Mouse (Mus musculus): ENCODE results near the gene Slc25a19. TPM values are rescaled to one million over a fixed set of nuclear protein-coding genes. Genes with fewer than 3 reads are reported as not detected.

Gene Slc25a19
- polyA plus RNA-seq, 1 experiment from 2014 or later, result 24.6 TPM

DNA sequence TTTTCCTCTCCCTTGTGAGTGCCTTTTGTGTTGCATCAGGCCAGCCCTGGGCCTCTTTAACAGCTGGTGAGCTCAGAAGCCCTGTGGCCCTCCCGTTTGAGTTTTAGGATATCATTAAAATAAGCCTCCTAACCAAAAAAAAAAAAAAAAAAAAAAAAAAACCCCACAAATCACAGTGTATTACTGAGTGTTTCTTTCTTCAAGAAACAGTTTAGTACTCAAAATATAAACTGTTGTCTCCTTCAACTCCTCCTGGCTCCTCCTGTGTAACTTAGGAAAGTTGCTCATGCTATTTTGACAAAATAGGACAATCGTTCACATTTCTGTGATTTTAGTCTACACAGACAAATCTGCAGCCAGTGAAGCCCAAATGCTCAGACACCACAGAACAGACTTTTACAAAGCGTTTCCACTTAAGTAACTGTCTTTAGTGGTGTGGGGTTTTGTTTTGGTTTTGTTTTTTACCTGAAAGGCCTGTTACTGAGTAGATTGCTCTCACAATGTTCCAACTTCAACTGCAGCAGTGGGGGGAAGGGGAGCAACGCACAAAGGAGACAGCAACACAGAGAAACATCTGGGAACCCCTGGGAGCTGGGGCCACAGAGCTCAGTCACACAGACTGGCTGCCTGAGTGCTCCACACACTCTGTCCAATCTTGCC lies 35.7 kb upstream of the Slc25a19 start:
- Histone ChIP-seq H3K4me1 (ENCODE audit: control insufficient read depth, insufficient read depth, low read length) (no peaks in the 10 kb centered on the region), H3K4me2 (ENCODE audit: low read depth, low read length) (no peak overlapping the region), H3K27me3 (replicated peaks; ENCODE audit: control insufficient read depth, insufficient read depth, low read length) (no peaks in the 10 kb centered on the region), H3K9ac (ENCODE audit: low read depth, low read length) (no peak overlapping the region), H3K27ac (replicated peaks; ENCODE audit: low read depth, low read length) (peak overlapping the region; percentile 45), H3K36me3 (ENCODE audit: control insufficient read depth, insufficient read depth, low read length) (peaks cover 3% of the 10 kb centered on the region; the same call in 1 of the 2 replicates), H3K4me3 (ENCODE audit: low read depth, low read length) (no peak overlapping the region), H3K9me3 (ENCODE audit: control insufficient read depth, low read length) (no peaks in the 10 kb centered on the region)
- no peak for ATAC-seq (ENCODE audit: low read depth)
- 69% methylated on average over 4 of the region's 4 CpGs for WGBS
- DNase-seq (ENCODE audit: low spot score), result no peak

GRCm38 (mm10) chr11:115660376-115660775 lies 32.3 kb upstream of the Slc25a19 start:
- Histone ChIP-seq H3K4me2 (ENCODE audit: low read depth, low read length) (no peak overlapping the region), H3K4me3 (ENCODE audit: low read depth, low read length) (no peak overlapping the region), H3K27me3 (replicated peaks; ENCODE audit: control insufficient read depth, insufficient read depth, low read length) (no peaks in the 10 kb centered on the region), H3K36me3 (ENCODE audit: control insufficient read depth, insufficient read depth, low read length) (peaks cover 3% of the 10 kb centered on the region; the same call in 1 of the 2 replicates), H3K4me1 (ENCODE audit: control insufficient read depth, insufficient read depth, low read length) (no peaks in the 10 kb centered on the region), H3K27ac (replicated peaks; ENCODE audit: low read depth, low read length) (no peak overlapping the region), H3K9me3 (ENCODE audit: control insufficient read depth, low read length) (no peaks in the 10 kb centered on the region), H3K9ac (ENCODE audit: low read depth, low read length) (no peak overlapping the region)
- ATAC-seq (ENCODE audit: low read depth), result no peak
- DNase-seq (ENCODE audit: low spot score), result no peak
- 96% methylated on average over 4 of the region's 4 CpGs for WGBS

- no peak for DNase-seq (ENCODE audit: low spot score)
- H3K9ac ChIP-seq (ENCODE audit: low read depth, low read length), result no peak overlapping the region
- no peaks in the 10 kb centered on the region for H3K9me3 ChIP-seq (ENCODE audit: control insufficient read depth, low read length)
- WGBS, result 84% methylated on average over 6 of the region's 6 CpGs
- H3K4me3 ChIP-seq (ENCODE audit: low read depth, low read length), result no peak overlapping the region
- H3K36me3 ChIP-seq (ENCODE audit: control insufficient read depth, insufficient read depth, low read length), result peaks cover 17% of the 10 kb centered on the region
- no peak overlapping the region for H3K4me2 ChIP-seq (ENCODE audit: low read depth, low read length)
- no peak overlapping the region for H3K27ac ChIP-seq (replicated peaks; ENCODE audit: low read depth, low read length)
- no peaks in the 10 kb centered on the region for H3K4me1 ChIP-seq (ENCODE audit: control insufficient read depth, insufficient read depth, low read length)
- no peak for ATAC-seq (ENCODE audit: low read depth)
- no peaks in the 10 kb centered on the region for H3K27me3 ChIP-seq (replicated peaks; ENCODE audit: control insufficient read depth, insufficient read depth, low read length)
These were observed 30.4 kb upstream of the Slc25a19 start for GRCm38 (mm10) chr11:115658521-115658920.

GRCm38 (mm10) chr11:115654128-115654527 lies 26.0 kb upstream of the Slc25a19 start:
- Histone ChIP-seq H3K36me3 (ENCODE audit: control insufficient read depth, insufficient read depth, low read length) (peaks cover 28% of the 10 kb centered on the region), H3K27ac (replicated peaks; ENCODE audit: low read depth, low read length) (no peak overlapping the region), H3K4me1 (ENCODE audit: control insufficient read depth, insufficient read depth, low read length) (no peaks in the 10 kb centered on the region), H3K4me2 (ENCODE audit: low read depth, low read length) (no peak overlapping the region), H3K9me3 (ENCODE audit: control insufficient read depth, low read length) (no peaks in the 10 kb centered on the region), H3K4me3 (ENCODE audit: low read depth, low read length) (no peak overlapping the region), H3K27me3 (replicated peaks; ENCODE audit: control insufficient read depth, insufficient read depth, low read length) (no peaks in the 10 kb centered on the region), H3K9ac (ENCODE audit: low read depth, low read length) (no peak overlapping the region)
- DNase-seq (ENCODE audit: low spot score), result no peak
- no peak for ATAC-seq (ENCODE audit: low read depth)
- 76% methylated on average over 2 of the region's 2 CpGs for WGBS

GRCm38 (mm10) chr11:115653194-115653593 lies 25.1 kb upstream of the Slc25a19 start:
- Histone ChIP-seq H3K36me3 (ENCODE audit: control insufficient read depth, insufficient read depth, low read length) (peaks cover 31% of the 10 kb centered on the region), H3K27me3 (replicated peaks; ENCODE audit: control insufficient read depth, insufficient read depth, low read length) (no peaks in the 10 kb centered on the region), H3K4me2 (ENCODE audit: low read depth, low read length) (no peak overlapping the region), H3K9ac (ENCODE audit: low read depth, low read length) (no peak overlapping the region), H3K4me1 (ENCODE audit: control insufficient read depth, insufficient read depth, low read length) (no peaks in the 10 kb centered on the region), H3K9me3 (ENCODE audit: control insufficient read depth, low read length) (no peaks in the 10 kb centered on the region), H3K4me3 (ENCODE audit: low read depth, low read length) (no peak overlapping the region), H3K27ac (replicated peaks; ENCODE audit: low read depth, low read length) (no peak overlapping the region)
- ATAC-seq (ENCODE audit: low read depth) (peak; percentile 38; the same call in 1 of the 2 replicates), DNase-seq (ENCODE audit: low spot score) (peak; percentile 20)
- WGBS, result 81% methylated on average over 3 of the region's 3 CpGs

DNA sequence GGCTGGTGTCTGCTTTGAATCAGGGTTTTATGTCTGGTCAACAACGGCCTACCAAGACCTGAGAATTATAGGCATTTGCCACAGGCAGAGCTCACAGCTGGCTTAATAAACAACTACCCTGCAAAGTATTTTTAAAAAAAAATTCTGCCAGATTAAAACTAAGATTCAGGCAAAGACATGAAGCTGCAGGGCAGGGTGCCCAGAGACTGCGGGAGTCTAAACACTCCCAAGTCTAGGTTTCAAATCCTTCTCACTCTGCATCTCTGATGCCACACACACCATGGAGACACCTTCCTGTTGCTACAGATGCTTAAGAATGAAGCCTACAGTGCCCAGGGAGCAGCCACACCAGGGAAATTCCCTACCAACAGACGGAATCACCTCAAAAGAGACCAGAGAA lies 23.6 kb upstream of the Slc25a19 start:
- no peak overlapping the region for H3K4me3 ChIP-seq (ENCODE audit: low read depth, low read length)
- no peaks in the 10 kb centered on the region for H3K27me3 ChIP-seq (replicated peaks; ENCODE audit: control insufficient read depth, insufficient read depth, low read length)
- no peak overlapping the region for H3K9ac ChIP-seq (ENCODE audit: low read depth, low read length)
- WGBS, result 92% methylated on average over 3 of the region's 3 CpGs
- ATAC-seq (ENCODE audit: low read depth) (no peak), DNase-seq (ENCODE audit: low spot score) (no peak)
- no peaks in the 10 kb centered on the region for H3K4me1 ChIP-seq (ENCODE audit: control insufficient read depth, insufficient read depth, low read length)
- peaks cover 38% of the 10 kb centered on the region for H3K36me3 ChIP-seq (ENCODE audit: control insufficient read depth, insufficient read depth, low read length)
- no peaks in the 10 kb centered on the region for H3K9me3 ChIP-seq (ENCODE audit: control insufficient read depth, low read length)
- H3K27ac ChIP-seq (replicated peaks; ENCODE audit: low read depth, low read length), result no peak overlapping the region
- no peak overlapping the region for H3K4me2 ChIP-seq (ENCODE audit: low read depth, low read length)

DNA sequence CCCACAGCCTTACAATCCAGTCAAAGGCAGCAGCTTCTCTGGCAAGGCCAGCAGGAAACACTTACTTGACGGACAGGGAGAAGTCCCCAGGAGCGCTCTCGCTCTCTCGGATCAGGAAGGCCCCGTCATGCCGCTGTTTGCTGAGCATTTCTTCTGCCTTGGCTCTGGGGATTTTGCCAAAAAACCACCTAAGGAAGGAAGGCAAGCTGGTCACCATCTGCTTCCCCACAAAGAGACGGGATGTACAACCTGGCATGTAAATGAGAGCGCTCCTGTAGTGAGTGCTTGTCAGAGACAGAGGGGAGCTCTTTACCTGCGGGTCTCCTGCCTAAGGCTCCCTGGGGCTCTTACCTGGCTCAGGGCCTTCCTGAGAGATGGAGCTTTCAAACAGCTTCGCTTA lies 21.6 kb upstream of the Slc25a19 start:
- Histone ChIP-seq H3K4me3 (ENCODE audit: low read depth, low read length) (no peak overlapping the region), H3K9me3 (ENCODE audit: control insufficient read depth, low read length) (no peaks in the 10 kb centered on the region), H3K27ac (replicated peaks; ENCODE audit: low read depth, low read length) (no peak overlapping the region), H3K27me3 (replicated peaks; ENCODE audit: control insufficient read depth, insufficient read depth, low read length) (no peaks in the 10 kb centered on the region), H3K9ac (ENCODE audit: low read depth, low read length) (no peak overlapping the region), H3K4me2 (ENCODE audit: low read depth, low read length) (no peak overlapping the region), H3K36me3 (ENCODE audit: control insufficient read depth, insufficient read depth, low read length) (peaks cover 43% of the 10 kb centered on the region), H3K4me1 (ENCODE audit: control insufficient read depth, insufficient read depth, low read length) (no peaks in the 10 kb centered on the region)
- ATAC-seq (ENCODE audit: low read depth) (no peak), DNase-seq (ENCODE audit: low spot score) (peak; percentile 29)
- 48% methylated on average over 10 of the region's 10 CpGs for WGBS

GRCm38 (mm10) chr11:115647459-115647858 lies 19.4 kb upstream of the Slc25a19 start:
- ATAC-seq (ENCODE audit: low read depth) (no peak), DNase-seq (ENCODE audit: low spot score) (peak; percentile 90)
- H3K27ac ChIP-seq (replicated peaks; ENCODE audit: low read depth, low read length), result no peak overlapping the region
- no peaks in the 10 kb centered on the region for H3K9me3 ChIP-seq (ENCODE audit: control insufficient read depth, low read length)
- whole genome bisulfite sequencing, result 44% methylated on average over 6 of the region's 6 CpGs
- H3K36me3 ChIP-seq (ENCODE audit: control insufficient read depth, insufficient read depth, low read length), result peaks cover 39% of the 10 kb centered on the region; the same call in 1 of the 2 replicates
- no peaks in the 10 kb centered on the region for H3K27me3 ChIP-seq (replicated peaks; ENCODE audit: control insufficient read depth, insufficient read depth, low read length)
- H3K4me3 ChIP-seq (ENCODE audit: low read depth, low read length), result no peak overlapping the region
- no peak overlapping the region for H3K4me2 ChIP-seq (ENCODE audit: low read depth, low read length)
- H3K9ac ChIP-seq (ENCODE audit: low read depth, low read length), result no peak overlapping the region
- H3K4me1 ChIP-seq (ENCODE audit: control insufficient read depth, insufficient read depth, low read length), result no peaks in the 10 kb centered on the region

DNA sequence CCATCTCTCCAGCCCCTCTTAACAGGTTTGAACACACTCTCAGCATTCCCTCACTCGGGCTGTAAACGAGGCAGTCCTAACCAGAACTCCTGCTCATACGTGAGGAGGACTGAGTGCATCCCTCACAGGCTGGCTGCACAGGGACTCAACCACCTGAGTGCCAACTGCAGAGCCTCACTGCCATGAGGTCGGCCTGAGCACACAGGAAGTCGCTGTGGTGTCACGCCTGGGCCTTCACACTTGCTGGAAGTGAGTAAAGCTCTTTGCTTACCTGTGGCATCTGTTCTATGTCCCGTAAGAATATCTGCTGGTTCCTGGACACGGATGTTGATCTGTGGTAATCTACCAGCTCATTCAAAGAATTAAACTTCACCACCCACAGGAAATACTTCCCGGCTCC lies 18.3 kb upstream of the Slc25a19 start:
- Histone ChIP-seq H3K9ac (ENCODE audit: low read depth, low read length) (no peak overlapping the region), H3K36me3 (ENCODE audit: control insufficient read depth, insufficient read depth, low read length) (peaks cover 39% of the 10 kb centered on the region; the same call in 1 of the 2 replicates), H3K4me1 (ENCODE audit: control insufficient read depth, insufficient read depth, low read length) (no peaks in the 10 kb centered on the region), H3K27ac (replicated peaks; ENCODE audit: low read depth, low read length) (no peak overlapping the region), H3K27me3 (replicated peaks; ENCODE audit: control insufficient read depth, insufficient read depth, low read length) (no peaks in the 10 kb centered on the region), H3K4me2 (ENCODE audit: low read depth, low read length) (no peak overlapping the region), H3K9me3 (ENCODE audit: control insufficient read depth, low read length) (no peaks in the 10 kb centered on the region), H3K4me3 (ENCODE audit: low read depth, low read length) (no peak overlapping the region)
- DNase-seq (ENCODE audit: low spot score), result no peak
- 90% methylated on average over 9 of the region's 9 CpGs for WGBS
- ATAC-seq (ENCODE audit: low read depth), result no peak
